Mouse (Mus musculus) midbrain, embryonic 12.5 days (tissue): ENCODE measurements around the gene Gapvd1. TPM values are rescaled to one million over a fixed set of nuclear protein-coding genes. Genes with fewer than 3 reads are reported as not detected.

Source experiments
- ATAC-seq: fragments of 200-750 bp; cut with Nextera tagmentation; 2 replicates; pipeline ENCODE4 v1.8.0; 2017; ENCODE audit warnings: low read depth, moderate TSS enrichment, moderate library complexity; ENCODE audit not compliant: low FRiP score
- H3K27ac ChIP-seq: fragments of 300-500 bp; sonication (generic); replicated peaks from 2 replicates; pipeline ENCODE4 v1.5.1; 2016; ENCODE audit warnings: mild to moderate bottlenecking
- H3K27me3 ChIP-seq: fragments of 300-500 bp; sonication (generic); 2 replicates; pipeline ENCODE4 v1.6.1; 2016; ENCODE audit warnings: mild to moderate bottlenecking
- H3K36me3 ChIP-seq: fragments of 300-500 bp; sonication (generic); 2 replicates; pipeline ENCODE4 v1.6.1; 2016
- H3K4me1 ChIP-seq: fragments of 300-500 bp; sonication (generic); 2 replicates; pipeline ENCODE4 v1.6.1; 2016
- H3K4me2 ChIP-seq: fragments of 300-500 bp; sonication (generic); replicated peaks from 2 replicates; pipeline ENCODE4 v1.6.1; 2016; ENCODE audit warnings: mild to moderate bottlenecking, moderate library complexity
- H3K4me3 ChIP-seq: fragments of 300-500 bp; sonication (generic); 2 replicates; pipeline ENCODE4 v1.5.1; 2016; ENCODE audit warnings: mild to moderate bottlenecking
- H3K9ac ChIP-seq: fragments of 300-500 bp; sonication (generic); replicated peaks from 2 replicates; pipeline ENCODE4 v1.6.1; 2016; ENCODE audit warnings: mild to moderate bottlenecking, moderate library complexity
- H3K9me3 ChIP-seq: fragments of 300-500 bp; sonication (generic); 2 replicates; pipeline ENCODE4 v1.6.1; 2016; ENCODE audit warnings: mild to moderate bottlenecking
- WGBS: fragments of 180-500 bp; shearing (Covaris S2); methylation state at CpG from one replicate; pipeline ENCODE4 v1.1.7; 2016; 5-methylcytosine and 5-hydroxymethylcytosine counted together
- polyA plus RNA-seq: library from polyadenylated mRNA; unstranded; fragments of >200 nt; fragmentation: Nextera tagmentation; extraction: Ambion mirVana; gene quantifications from 2 replicates; pipeline ENCODE4 v1.2.1, GENCODE M21; 2016

Gene Gapvd1
- polyA plus RNA-seq, 1 experiment from 2014 or later = 124 TPM

DNA sequence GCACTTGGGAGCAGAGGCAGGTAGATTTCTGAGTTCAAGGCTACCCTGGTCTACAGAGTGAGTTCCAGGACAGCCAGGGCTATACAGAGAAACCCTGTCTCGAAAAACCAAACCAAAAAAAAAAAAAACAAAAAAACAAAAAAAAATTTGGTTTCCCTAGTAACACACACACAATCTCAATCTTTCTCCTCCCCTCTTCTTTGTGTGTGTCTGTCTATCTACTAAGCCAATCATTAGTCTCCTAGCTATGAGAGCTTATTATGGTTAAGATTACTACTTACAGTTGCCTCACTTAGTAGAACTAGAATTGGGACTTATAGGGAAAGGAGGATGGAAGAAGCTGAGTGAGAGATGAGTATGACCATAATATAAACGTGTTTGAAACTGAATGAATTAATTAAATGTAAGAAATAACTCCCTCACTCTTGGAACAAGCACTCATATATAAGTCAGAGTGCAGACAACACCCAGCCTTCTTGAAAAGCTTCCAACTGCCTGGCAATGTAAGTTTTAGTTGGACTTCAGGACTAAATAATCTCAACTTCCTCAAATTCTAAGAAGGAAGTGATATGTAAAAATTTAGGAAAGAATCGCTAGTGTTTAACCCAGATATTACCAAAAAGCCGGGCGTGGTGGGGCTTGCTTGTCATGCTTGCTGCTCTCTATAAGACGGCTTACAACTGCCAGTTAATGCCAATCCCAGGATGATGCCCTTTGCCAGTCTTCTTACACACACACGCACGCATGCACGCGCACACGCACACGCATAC, 13.5 kb downstream of the Gapvd1 start:
- ATAC-seq = no peak
- no peak overlapping the region for H3K4me3 ChIP-seq
- whole genome bisulfite sequencing = 92% methylated on average over 12 of the region's 12 CpGs
- H3K27ac ChIP-seq = no peak overlapping the region
- H3K27me3 ChIP-seq = no peaks in the 10 kb centered on the region
- peaks cover 4% of the 10 kb centered on the region; the same call in 1 of the 2 replicates for H3K36me3 ChIP-seq
- H3K9me3 ChIP-seq = no peaks in the 10 kb centered on the region
- H3K9ac ChIP-seq = no peak overlapping the region
- H3K4me2 ChIP-seq = no peak overlapping the region
- no peaks in the 10 kb centered on the region for H3K4me1 ChIP-seq

DNA sequence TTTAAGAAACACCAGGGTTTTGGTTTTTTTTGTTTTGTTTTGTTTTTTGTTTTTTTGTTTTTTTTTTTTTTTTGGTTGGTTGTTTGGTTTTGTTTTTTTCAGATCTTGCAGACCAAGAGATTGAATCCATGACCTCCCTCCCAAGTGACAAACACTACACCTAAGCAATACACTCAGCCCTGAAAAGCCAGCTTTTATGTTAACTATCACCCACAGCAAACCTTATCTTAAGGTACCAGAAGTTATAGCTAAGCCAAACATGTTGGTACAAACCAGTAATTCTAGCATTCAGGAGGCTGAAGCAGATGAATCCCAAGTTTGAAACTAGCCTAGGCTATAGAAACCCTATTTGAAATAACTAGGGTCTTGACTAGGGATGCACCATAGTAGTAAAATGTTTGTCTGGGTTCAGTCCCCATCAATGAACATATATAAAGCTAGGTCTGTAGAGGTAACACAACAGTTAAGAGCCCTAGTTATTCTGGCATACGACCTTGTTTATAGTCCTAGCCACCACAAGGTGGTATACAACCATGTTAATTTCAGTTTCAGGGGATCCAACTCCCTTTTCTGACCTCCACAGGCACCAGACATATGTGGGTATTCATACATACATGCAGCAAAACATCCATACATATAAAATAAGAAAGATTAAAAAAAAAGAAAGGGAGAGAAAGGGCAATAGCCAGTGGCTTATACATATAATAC, 15.2 kb downstream of the Gapvd1 start:
- H3K9me3 ChIP-seq = no peaks in the 10 kb centered on the region
- H3K27me3 ChIP-seq = no peaks in the 10 kb centered on the region
- no peak overlapping the region for H3K4me3 ChIP-seq
- H3K4me2 ChIP-seq = no peak overlapping the region
- H3K9ac ChIP-seq = no peak overlapping the region
- no peak overlapping the region for H3K27ac ChIP-seq
- H3K4me1 ChIP-seq = no peaks in the 10 kb centered on the region
- WGBS = 87% methylated on average over 1 of the region's 1 CpGs
- H3K36me3 ChIP-seq = peaks cover 4% of the 10 kb centered on the region; the same call in 1 of the 2 replicates
- ATAC-seq = no peak

DNA sequence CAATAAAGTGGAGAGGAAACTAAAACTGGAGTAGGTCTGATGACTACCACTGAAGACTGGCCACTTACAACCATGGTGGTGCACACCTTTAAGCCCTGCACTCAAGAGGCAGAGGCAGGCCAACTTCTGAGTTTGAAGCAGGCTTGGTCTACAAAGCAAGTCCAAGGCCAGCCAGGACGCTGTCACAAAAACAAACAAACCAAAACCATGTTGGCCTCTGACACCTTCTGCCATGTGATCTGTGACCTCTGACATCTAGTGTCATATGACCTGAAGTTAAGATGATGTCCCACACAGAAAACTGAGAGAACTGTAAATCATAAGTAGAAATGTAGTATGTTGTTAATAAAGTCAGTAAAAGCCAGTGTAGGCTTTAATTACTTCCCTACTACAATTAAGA, 17.1 kb downstream of the Gapvd1 start:
- Histone ChIP-seq H3K4me1 (no peaks in the 10 kb centered on the region), H3K9ac (no peak overlapping the region), H3K4me2 (no peak overlapping the region), H3K36me3 (no peaks in the 10 kb centered on the region), H3K4me3 (no peak overlapping the region), H3K9me3 (no peaks in the 10 kb centered on the region), H3K27me3 (no peaks in the 10 kb centered on the region), H3K27ac (no peak overlapping the region)
- 71% methylated on average over 1 of the region's 1 CpGs for WGBS
- ATAC-seq = no peak

DNA sequence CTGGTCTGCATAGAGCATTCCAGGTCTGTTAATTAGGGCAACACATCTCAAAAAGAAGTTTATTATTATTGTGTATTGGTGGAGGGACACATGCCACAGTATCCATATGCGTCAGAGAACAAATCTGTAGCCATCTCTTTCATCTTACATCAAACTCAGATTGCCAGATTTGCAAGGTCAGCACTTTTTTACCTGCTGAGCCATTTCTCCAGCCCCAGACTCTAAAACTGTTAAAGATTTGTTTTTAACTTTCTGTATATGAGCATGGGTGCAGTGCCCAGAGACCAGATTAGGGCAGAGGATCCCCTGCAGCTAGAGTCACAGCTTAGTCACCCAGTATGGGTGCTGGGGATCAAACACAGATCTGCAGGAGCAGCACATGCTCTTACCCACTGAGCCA, 18.4 kb downstream of the Gapvd1 start:
- Histone ChIP-seq H3K36me3 (no peaks in the 10 kb centered on the region), H3K4me3 (no peak overlapping the region), H3K4me1 (no peaks in the 10 kb centered on the region), H3K9me3 (no peaks in the 10 kb centered on the region), H3K27ac (no peak overlapping the region), H3K4me2 (no peak overlapping the region), H3K9ac (no peak overlapping the region), H3K27me3 (no peaks in the 10 kb centered on the region)
- WGBS = 86% methylated on average over 1 of the region's 1 CpGs
- no peak for ATAC-seq

DNA sequence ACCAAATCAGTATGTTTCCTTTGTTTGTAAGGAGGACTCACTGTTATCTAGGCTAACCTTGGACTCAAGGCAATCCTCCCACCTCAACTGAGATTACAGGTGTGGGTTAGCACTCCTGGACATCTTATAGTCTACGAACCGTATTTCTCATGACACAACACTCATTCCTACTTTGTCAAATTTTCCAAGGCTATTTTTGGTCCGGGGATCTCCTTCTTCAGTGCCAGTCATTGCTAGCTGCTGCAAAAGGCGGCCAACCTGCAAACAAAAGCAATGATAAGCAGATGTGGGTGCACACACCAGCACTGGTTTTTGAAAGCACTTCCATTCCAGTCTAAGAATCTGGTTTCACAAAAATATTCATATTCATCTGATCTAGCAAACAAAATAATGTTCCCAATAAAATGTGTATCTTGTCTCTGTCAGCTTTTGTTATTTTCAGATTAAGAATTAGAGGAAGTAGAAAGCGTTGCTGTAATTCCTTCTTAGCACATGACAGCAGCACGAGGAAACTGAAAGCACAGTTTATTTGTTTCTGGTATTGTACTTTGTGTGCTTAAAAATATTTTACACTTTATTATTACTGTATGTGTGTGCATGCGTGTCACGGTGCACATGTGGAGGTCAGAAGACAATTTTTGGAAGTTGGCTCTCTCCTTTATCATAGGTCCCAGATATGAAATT, 27.8 kb downstream of the Gapvd1 start:
- H3K9ac ChIP-seq = no peak overlapping the region
- no peaks in the 10 kb centered on the region for H3K9me3 ChIP-seq
- H3K27me3 ChIP-seq = no peaks in the 10 kb centered on the region
- H3K4me3 ChIP-seq = no peak overlapping the region
- H3K4me2 ChIP-seq = no peak overlapping the region
- 94% methylated on average over 8 of the region's 8 CpGs for WGBS
- no peak for ATAC-seq
- no peak overlapping the region for H3K27ac ChIP-seq
- H3K36me3 ChIP-seq = peaks cover 55% of the 10 kb centered on the region
- no peaks in the 10 kb centered on the region for H3K4me1 ChIP-seq

DNA sequence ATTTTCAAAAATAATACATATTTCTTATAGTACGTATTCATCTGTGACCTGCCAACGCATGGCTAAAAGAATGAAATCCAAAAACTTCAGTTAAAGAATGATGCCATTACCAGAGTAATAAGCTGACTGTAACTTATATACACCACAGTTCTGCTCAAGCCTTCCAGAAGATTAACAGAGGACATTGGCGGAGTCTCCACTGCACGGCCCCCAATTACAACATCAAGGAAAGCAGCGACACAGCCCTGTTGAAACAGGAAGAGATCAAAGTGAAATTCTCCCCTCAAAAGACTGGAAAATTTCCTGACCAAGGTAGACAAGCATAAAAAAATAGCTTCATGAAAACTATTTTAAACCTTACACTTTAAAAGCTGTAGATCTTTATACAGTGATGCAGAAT, 29.8 kb downstream of the Gapvd1 start:
- Histone ChIP-seq H3K27ac (no peak overlapping the region), H3K27me3 (no peaks in the 10 kb centered on the region), H3K9me3 (no peaks in the 10 kb centered on the region), H3K36me3 (peaks cover 63% of the 10 kb centered on the region), H3K4me2 (no peak overlapping the region), H3K9ac (no peak overlapping the region), H3K4me1 (no peaks in the 10 kb centered on the region), H3K4me3 (no peak overlapping the region)
- 97% methylated on average over 5 of the region's 5 CpGs for WGBS
- no peak for ATAC-seq

DNA sequence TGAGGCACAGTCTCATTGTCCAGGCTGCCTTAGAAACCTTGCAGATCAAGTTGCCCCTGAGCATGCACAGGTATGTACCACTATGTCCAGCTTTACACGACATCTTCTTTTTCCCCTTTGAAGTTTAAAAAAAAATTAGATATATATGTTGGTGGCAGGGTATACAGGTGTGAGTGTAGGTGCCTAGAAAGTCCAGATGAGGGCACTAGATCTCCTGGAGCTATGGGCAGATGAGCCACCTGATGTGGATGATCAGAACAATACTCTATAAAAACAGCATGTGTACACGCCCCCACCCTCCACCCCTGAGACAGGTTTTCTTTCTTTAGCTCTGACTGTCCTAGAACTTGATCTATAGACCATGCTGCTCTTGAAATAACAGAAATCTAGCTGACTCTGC, 36.8 kb downstream of the Gapvd1 start:
- WGBS = 92% methylated on average over 2 of the region's 2 CpGs
- H3K4me3 ChIP-seq = no peak overlapping the region
- H3K36me3 ChIP-seq = peaks cover 60% of the 10 kb centered on the region
- H3K27me3 ChIP-seq = no peaks in the 10 kb centered on the region
- H3K9ac ChIP-seq = no peak overlapping the region
- no peak for ATAC-seq
- H3K27ac ChIP-seq = no peak overlapping the region
- no peaks in the 10 kb centered on the region for H3K9me3 ChIP-seq
- no peak overlapping the region for H3K4me2 ChIP-seq
- no peaks in the 10 kb centered on the region for H3K4me1 ChIP-seq

DNA sequence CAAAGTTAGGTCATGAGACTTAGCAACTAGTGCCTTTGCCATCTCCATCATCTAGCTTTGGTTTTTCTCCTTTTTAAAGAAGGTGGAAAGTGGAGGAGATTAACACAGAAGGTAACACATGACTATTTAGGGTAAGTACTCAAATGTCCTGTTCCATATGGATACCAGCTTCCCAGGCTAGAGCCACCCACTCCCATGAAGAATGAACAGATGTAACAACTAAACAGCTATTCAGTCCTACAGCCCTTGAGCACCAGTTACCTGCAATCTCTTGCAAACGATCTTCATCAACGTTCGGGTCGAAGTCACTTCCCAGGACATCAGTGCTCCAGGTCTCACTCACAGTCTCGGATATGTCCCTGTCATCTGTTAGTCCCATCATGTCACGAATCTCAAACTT, 43.1 kb downstream of the Gapvd1 start:
- Histone ChIP-seq H3K9ac (no peak overlapping the region), H3K27ac (no peak overlapping the region), H3K9me3 (no peaks in the 10 kb centered on the region), H3K4me1 (no peaks in the 10 kb centered on the region), H3K4me2 (no peak overlapping the region), H3K27me3 (no peaks in the 10 kb centered on the region), H3K36me3 (peaks cover 80% of the 10 kb centered on the region), H3K4me3 (no peak overlapping the region)
- WGBS = 97% methylated on average over 6 of the region's 6 CpGs
- no peak for ATAC-seq

DNA sequence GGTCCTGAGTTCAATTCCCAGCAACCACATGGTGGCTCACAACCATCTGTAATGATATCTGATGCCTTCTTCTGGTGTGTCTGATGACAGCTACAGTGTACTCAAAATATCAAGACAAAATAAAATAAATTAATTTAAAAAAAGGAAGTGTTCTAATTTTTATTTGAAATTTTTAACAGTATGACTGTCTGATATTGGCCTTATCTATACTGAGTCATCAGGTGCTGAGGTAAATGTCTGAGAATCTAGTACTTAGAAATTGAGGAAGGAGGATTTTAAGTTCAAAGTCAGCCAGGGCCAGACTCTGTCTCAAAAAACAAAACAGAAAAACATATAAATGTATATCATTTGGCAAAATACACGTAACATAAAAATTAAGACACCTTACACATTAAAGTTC, 46.4 kb downstream of the Gapvd1 start:
- Histone ChIP-seq H3K36me3 (peaks cover 92% of the 10 kb centered on the region), H3K27me3 (no peaks in the 10 kb centered on the region), H3K9me3 (no peaks in the 10 kb centered on the region), H3K4me1 (no peaks in the 10 kb centered on the region), H3K4me3 (no peak overlapping the region), H3K9ac (no peak overlapping the region), H3K4me2 (no peak overlapping the region), H3K27ac (no peak overlapping the region)
- 95% methylated on average over 1 of the region's 1 CpGs for WGBS
- no peak for ATAC-seq

DNA sequence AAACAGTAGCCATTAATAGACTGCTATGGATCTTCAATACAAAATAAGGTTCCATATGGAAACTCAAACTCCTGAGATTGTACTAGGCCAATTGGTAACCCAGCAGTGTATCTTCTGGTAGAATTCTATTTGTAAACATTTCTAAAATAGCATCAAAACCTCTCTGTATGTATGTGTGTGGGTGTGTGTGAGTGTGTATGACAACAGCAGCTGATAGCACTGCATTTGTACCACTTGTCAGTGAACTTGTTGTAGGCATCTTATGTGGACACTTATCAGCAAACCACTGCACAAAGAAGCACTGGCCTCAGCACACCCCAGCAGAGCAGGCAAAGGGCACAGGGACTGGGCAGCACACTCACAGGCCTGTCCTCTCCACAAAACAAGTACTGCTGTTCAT, 58.4 kb downstream of the Gapvd1 start:
- Histone ChIP-seq H3K27ac (no peak overlapping the region), H3K4me1 (no peaks in the 10 kb centered on the region), H3K27me3 (no peaks in the 10 kb centered on the region), H3K4me2 (no peak overlapping the region), H3K4me3 (no peak overlapping the region), H3K9me3 (no peaks in the 10 kb centered on the region), H3K9ac (no peak overlapping the region), H3K36me3 (peaks cover 87% of the 10 kb centered on the region)
- no peak for ATAC-seq

DNA sequence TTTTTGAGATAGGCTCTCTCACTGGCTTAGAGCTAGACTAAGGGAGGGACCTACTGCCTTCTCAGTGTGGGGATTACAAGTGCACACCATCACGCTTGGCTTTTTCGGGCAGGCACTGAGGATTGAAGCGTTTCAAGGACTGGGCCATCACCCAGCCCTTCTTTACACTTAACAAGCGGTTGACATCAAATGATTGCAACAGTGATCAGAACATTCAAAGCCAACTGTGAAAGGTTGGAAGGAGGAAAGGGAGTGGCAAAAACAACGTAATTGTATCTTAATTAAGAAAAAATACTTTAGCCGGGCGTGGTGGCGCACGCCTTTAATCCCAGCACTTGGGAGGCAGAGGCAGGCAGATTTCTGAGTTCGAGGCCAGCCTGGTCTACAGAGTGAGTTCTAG, 62.2 kb downstream of the Gapvd1 start:
- no peak overlapping the region for H3K4me3 ChIP-seq
- 98% methylated on average over 10 of the region's 10 CpGs for WGBS
- peaks cover 88% of the 10 kb centered on the region for H3K36me3 ChIP-seq
- H3K9me3 ChIP-seq = no peaks in the 10 kb centered on the region
- H3K27ac ChIP-seq = no peak overlapping the region
- no peak overlapping the region for H3K4me2 ChIP-seq
- no peak overlapping the region for H3K9ac ChIP-seq
- H3K27me3 ChIP-seq = no peaks in the 10 kb centered on the region
- ATAC-seq = no peak
- no peaks in the 10 kb centered on the region for H3K4me1 ChIP-seq

DNA sequence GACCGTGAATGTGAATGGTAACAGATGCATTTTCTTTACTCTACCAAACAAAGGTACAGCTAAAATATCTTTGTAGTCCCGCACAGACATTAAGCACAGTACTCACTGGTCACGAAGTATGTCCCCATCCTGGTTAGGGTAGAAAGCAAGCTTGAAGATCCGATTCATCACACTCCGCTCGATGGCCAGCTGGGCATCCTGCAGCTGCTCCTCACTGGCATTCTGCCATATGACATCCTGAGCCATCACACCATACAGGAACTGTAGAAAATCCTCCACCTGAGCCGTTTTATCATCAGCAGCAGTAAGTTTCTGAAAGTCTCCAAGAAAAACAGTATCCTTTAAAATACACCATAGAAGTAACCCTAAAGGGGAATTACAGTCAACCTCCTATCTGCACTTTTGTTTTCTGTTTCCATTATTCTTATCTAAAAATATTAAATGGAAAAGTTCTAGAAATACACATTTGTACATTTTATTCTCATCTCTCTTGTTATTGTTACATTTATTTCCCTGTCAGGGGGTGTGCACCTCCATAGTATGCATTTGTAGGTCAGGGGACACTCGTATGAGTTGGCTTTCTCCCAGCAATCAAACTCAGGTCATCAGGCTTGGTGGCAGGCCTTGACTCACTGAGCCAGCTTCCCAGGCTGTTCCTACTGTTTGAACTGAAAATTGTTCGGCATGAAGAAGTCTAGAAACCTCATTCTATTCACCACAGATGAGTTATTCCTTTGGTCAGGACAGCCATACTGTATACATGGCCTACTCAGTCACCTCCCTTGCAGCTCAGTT, 70.8 kb downstream of the Gapvd1 start:
- H3K27ac ChIP-seq = no peak overlapping the region
- no peak overlapping the region for H3K4me3 ChIP-seq
- no peak overlapping the region for H3K9ac ChIP-seq
- peaks cover 71% of the 10 kb centered on the region for H3K36me3 ChIP-seq
- WGBS = 94% methylated on average over 9 of the region's 9 CpGs
- no peaks in the 10 kb centered on the region for H3K27me3 ChIP-seq
- no peak for ATAC-seq
- H3K9me3 ChIP-seq = no peaks in the 10 kb centered on the region
- H3K4me2 ChIP-seq = no peak overlapping the region
- H3K4me1 ChIP-seq = no peaks in the 10 kb centered on the region
